In genomic region chr11:72016518-72017252, GRCm38 (mm10) we compare ENCODE assay signal across 36 mouse cellular contexts. TPM values are rescaled to one million over a fixed set of nuclear protein-coding genes. Genes with fewer than 3 reads are reported as not detected.
DNase-seq lines count a peak whose midpoint lies in the region; ATAC-seq and TF ChIP-seq lines count a peak whose summit lies in the region.
"Had no signal": no experiment of that assay in that cellular context is flagged by ENCODE, and none has a peak within 500 bp of the region (broad histone marks: within the 10 kb centered on the region; RNA-seq: fewer than 3 reads in every experiment).

No protein-coding gene starts in this region.

- no peak for TF ChIP-seq CTCF in forebrain, postnatal 0 days (IDR thresholded peaks at IDR 0.05; ENCODE audit: low read depth)
- TF ChIP-seq CTCF in lung, embryonic 14.5 days (IDR thresholded peaks at IDR 0.05; ENCODE audit: low read depth): 0 out of 2 replicates have a peak, but pooled peaks have one; percentile 7
- no peak for TF ChIP-seq CTCF in CH12.LX (conservative IDR thresholded peaks at IDR 0.05 in 1 of 2, IDR thresholded peaks at IDR 0.05 in 1 of 2; ENCODE audit: low read depth in 2 of 2, low read length in 2 of 2)

- peak; percentile 67 for DNase-seq in forebrain, postnatal 0 days
- no peak for DNase-seq in lung, embryonic 14.5 days
- no peak for DNase-seq in lung, postnatal 25 days (ENCODE audit: low spot score)
- DNase-seq in CH12.LX (ENCODE audit: extremely low read depth): no peak
- DNase-seq in brain, adult 2 months (ENCODE audit: low read depth, low spot score): peak; percentile 42
- DNase-seq: adrenal gland, adult 2 months; adrenal gland, postnatal 36 days; cerebellum, adult 8-10 months; cerebellum, postnatal 25 days; gastrocnemius, adult 2 months; gastrocnemius, postnatal 36 days; heart, adult 18-20 months; heart, postnatal 36 days; kidney, adult 8-10 months; liver, embryonic 13.5 days; lung, postnatal 36 days; retina, postnatal 1 day; right cerebral cortex, postnatal 14 days; spleen, adult 18-20 months had no signal

- in situ Hi-C loops in CH12.LX (cut with MboI; ENCODE audit: low pct_ligation_motif_present, low pct_unique_long_range_greater_than_20kb, low sequenced_read_pairs): no loop called here

- no peaks in the 10 kb centered on the region for H3K36me3 ChIP-seq in forebrain, postnatal 0 days (ENCODE audit: insufficient read depth)
- no peaks in the 10 kb centered on the region for H3K36me3 ChIP-seq in forebrain, embryonic 12.5 days (replicated peaks)
- no peaks in the 10 kb centered on the region for H3K36me3 ChIP-seq in lung, embryonic 14.5 days (ENCODE audit: insufficient read depth)
- no peaks in the 10 kb centered on the region for H3K36me3 ChIP-seq in CH12.LX (replicated peaks in 1 of 2; ENCODE audit: control insufficient read depth in 1 of 2, insufficient read depth in 1 of 2, low read length in 1 of 2)
- H3K36me3 ChIP-seq: embryonic facial prominence, embryonic 10.5 days; embryonic facial prominence, embryonic 15.5 days; hindbrain, embryonic 12.5 days; intestine, embryonic 15.5 days; limb, embryonic 10.5 days; limb, embryonic 15.5 days; liver, embryonic 13.5 days; lung, embryonic 15.5 days had no signal

- no peak overlapping the region for H3K9ac ChIP-seq in forebrain, postnatal 0 days
- H3K9ac ChIP-seq in forebrain, embryonic 12.5 days: no peak overlapping the region
- no peak overlapping the region for H3K9ac ChIP-seq in lung, embryonic 14.5 days
- H3K9ac ChIP-seq in CH12.LX (ENCODE audit: insufficient read depth, low read depth): no peak overlapping the region
- H3K9ac ChIP-seq: embryonic facial prominence, embryonic 15.5 days; hindbrain, embryonic 12.5 days; intestine, embryonic 15.5 days; limb, embryonic 15.5 days; liver, embryonic 13.5 days; lung, embryonic 15.5 days had no signal

- 65% methylated on average over 13 of the region's 13 CpGs for WGBS in forebrain, postnatal 0 days
- WGBS in forebrain, embryonic 12.5 days: 82% methylated on average over 13 of the region's 13 CpGs
- 74% methylated on average over 13 of the region's 13 CpGs for WGBS in lung, embryonic 14.5 days

- no peak overlapping the region for H3K4me3 ChIP-seq in forebrain, postnatal 0 days (ENCODE audit: low read depth, low read length)
- H3K4me3 ChIP-seq in forebrain, embryonic 12.5 days (replicated peaks): no peak overlapping the region
- H3K4me3 ChIP-seq in lung, embryonic 14.5 days (ENCODE audit: low read depth, low read length): no peak overlapping the region
- H3K4me3 ChIP-seq in CH12.LX (replicated peaks in 1 of 3; ENCODE audit: low read depth in 2 of 3, low read length in 2 of 3, poor library complexity in 1 of 3): no peak overlapping the region
- H3K4me3 ChIP-seq: embryonic facial prominence, embryonic 10.5 days; embryonic facial prominence, embryonic 15.5 days; gastrocnemius, adult 2 months; hindbrain, embryonic 12.5 days; intestine, embryonic 15.5 days; limb, embryonic 10.5 days; limb, embryonic 15.5 days; liver, embryonic 13.5 days; lung, embryonic 15.5 days had no signal

- peak overlapping the region; percentile 45; the same call in 1 of the 2 replicates for H3K27ac ChIP-seq in forebrain, postnatal 0 days (ENCODE audit: low read depth, low read length)
- H3K27ac ChIP-seq in forebrain, embryonic 12.5 days: no peak overlapping the region
- H3K27ac ChIP-seq in lung, embryonic 14.5 days (ENCODE audit: low read depth): no peak overlapping the region
- no peak overlapping the region for H3K27ac ChIP-seq in CH12.LX (ENCODE audit: insufficient read depth, low read depth)
- H3K27ac ChIP-seq: embryonic facial prominence, embryonic 10.5 days; embryonic facial prominence, embryonic 15.5 days; gastrocnemius, adult 2 months; hindbrain, embryonic 12.5 days; hindbrain, postnatal 0 days; intestine, embryonic 15.5 days; kidney, postnatal 0 days; limb, embryonic 10.5 days; limb, embryonic 15.5 days; liver, embryonic 13.5 days; lung, embryonic 15.5 days had no signal

- no peak for TF ChIP-seq RAD21 in CH12.LX (IDR thresholded peaks at IDR 0.05; ENCODE audit: low read depth, low read length)

- no peaks in the 10 kb centered on the region for H3K79me2 ChIP-seq in CH12.LX (replicated peaks; ENCODE audit: control insufficient read depth, extremely low read depth, insufficient read depth, poor library complexity, severe bottlenecking)

- H3K4me2 ChIP-seq in forebrain, postnatal 0 days (ENCODE audit: low read depth): no peak overlapping the region
- no peak overlapping the region for H3K4me2 ChIP-seq in forebrain, embryonic 12.5 days
- no peak overlapping the region for H3K4me2 ChIP-seq in lung, embryonic 14.5 days
- no peak overlapping the region for H3K4me2 ChIP-seq in CH12.LX (ENCODE audit: insufficient read depth, low read depth, poor library complexity, severe bottlenecking)
- H3K4me2 ChIP-seq: embryonic facial prominence, embryonic 15.5 days; heart, embryonic 11.5 days; hindbrain, embryonic 12.5 days; intestine, embryonic 15.5 days; limb, embryonic 15.5 days; liver, embryonic 13.5 days; lung, embryonic 15.5 days; midbrain, embryonic 11.5 days had no signal

- dilution Hi-C loops in CH12.LX (cut with MboI; ENCODE audit: extremely low pct_ligation_motif_present, extremely low pct_unique_long_range_greater_than_20kb, low sequenced_read_pairs): no loop called here

- ATAC-seq in forebrain, postnatal 0 days: peak; percentile 65
- ATAC-seq in forebrain, embryonic 12.5 days (ENCODE audit: low FRiP score): no peak
- no peak for ATAC-seq in lung, embryonic 14.5 days (ENCODE audit: insufficient read depth)
- no peak for ATAC-seq in cerebellum, adult (ENCODE audit: insufficient number of reproducible peaks, low FRiP score, low TSS enrichment)
- ATAC-seq: activated CD4-positive, CD25-positive, alpha-beta regulatory T cell, adult 4 months; forebrain, embryonic 14.5 days; intestine, embryonic 15.5 days had no signal

- peaks cover 20% of the 10 kb centered on the region for H3K4me1 ChIP-seq in forebrain, postnatal 0 days (ENCODE audit: insufficient read depth)
- H3K4me1 ChIP-seq in forebrain, embryonic 12.5 days: peaks cover 16% of the 10 kb centered on the region
- no peaks in the 10 kb centered on the region for H3K4me1 ChIP-seq in lung, embryonic 14.5 days (ENCODE audit: insufficient read depth)
- peaks cover 9 to 22% of the 10 kb centered on the region in 2 experiments for H3K4me1 ChIP-seq in CH12.LX (ENCODE audit: control insufficient read depth in 1 of 2, insufficient read depth in 2 of 2)
- H3K4me1 ChIP-seq: intestine, embryonic 15.5 days; limb, embryonic 15.5 days had no signal

- 0 out of 2 replicates have a peak, but pooled peaks have one; percentile 16 for TF ChIP-seq EP300 in CH12.LX (IDR thresholded peaks at IDR 0.05; ENCODE audit: low read length)

- no peaks in the 10 kb centered on the region for H3K27me3 ChIP-seq in forebrain, postnatal 0 days (ENCODE audit: insufficient read depth, low read length)
- peaks cover 16% of the 10 kb centered on the region; the same call in 1 of the 2 replicates for H3K27me3 ChIP-seq in forebrain, embryonic 12.5 days
- H3K27me3 ChIP-seq in lung, embryonic 14.5 days (ENCODE audit: insufficient read depth, low read length): no peaks in the 10 kb centered on the region
- peaks cover 2% of the 10 kb centered on the region for H3K27me3 ChIP-seq in CH12.LX (replicated peaks)
- H3K27me3 ChIP-seq: embryonic facial prominence, embryonic 15.5 days; hindbrain, embryonic 12.5 days; intestine, embryonic 15.5 days; limb, embryonic 15.5 days; liver, embryonic 13.5 days; lung, embryonic 15.5 days had no signal

- TF ChIP-seq POLR2A in CH12.LX (IDR thresholded peaks at IDR 0.05; ENCODE audit: low read depth, low read length): no peak

- no peaks in the 10 kb centered on the region for H3K9me3 ChIP-seq in forebrain, postnatal 0 days (ENCODE audit: low read length)
- H3K9me3 ChIP-seq in forebrain, embryonic 12.5 days: no peaks in the 10 kb centered on the region
- H3K9me3 ChIP-seq in lung, embryonic 14.5 days (ENCODE audit: low read depth, low read length): no peaks in the 10 kb centered on the region
- H3K9me3 ChIP-seq in CH12.LX (replicated peaks; ENCODE audit: low read length): no peaks in the 10 kb centered on the region
- H3K9me3 ChIP-seq: embryonic facial prominence, embryonic 10.5 days; embryonic facial prominence, embryonic 15.5 days; hindbrain, embryonic 12.5 days; intestine, embryonic 15.5 days; limb, embryonic 10.5 days; limb, embryonic 15.5 days; liver, embryonic 13.5 days; lung, embryonic 15.5 days had no signal

TF ChIP-seq in CH12.LX, 34 proteins besides CTCF, POLR2A, EP300 and RAD21:
- TF ChIP-seq JUN (IDR thresholded peaks at IDR 0.05; ENCODE audit: insufficient read depth, low read depth, low read length): 0 out of 2 replicates have a peak, but pooled peaks have one; percentile 8
- peak; percentile 32; the same call in 1 of the 2 replicates for TF ChIP-seq IRF4 (IDR thresholded peaks at IDR 0.05; ENCODE audit: low read depth, low read length)
- TF ChIP-seq TCF12 (IDR thresholded peaks at IDR 0.05; ENCODE audit: low read depth, low read length): no peak
- no peak for TF ChIP-seq MAZ (IDR thresholded peaks at IDR 0.05; ENCODE audit: low read depth, low read length)
- no peak for TF ChIP-seq ETS1 (conservative IDR thresholded peaks at IDR 0.05; ENCODE audit: low read depth, low read length)
- no peak for TF ChIP-seq NRF1 (IDR thresholded peaks at IDR 0.05; ENCODE audit: low read depth, low read length)

RNA-seq across cellular contexts. Expression of gene Aipl1, which starts 20.6 kb away (rescaled TPM):
- 0.19 and 0.31 TPM in 2 replicates for total RNA-seq in forebrain, postnatal 0 days (2014; rRNA removed)
- 0.23 and 0.33 TPM in 2 replicates for polyA plus RNA-seq in forebrain, postnatal 0 days (2015; fragmentation: Nextera tagmentation; extraction: Ambion mirVana)
- polyA plus RNA-seq in forebrain, embryonic 12.5 days (2016; fragmentation: Nextera tagmentation; extraction: Ambion mirVana): 0.37 and 0.50 TPM in 2 replicates
- polyA plus RNA-seq in lung, embryonic 14.5 days (2014; fragmentation: Nextera tagmentation; extraction: Ambion mirVana): 0.20 and 0.38 TPM in 2 replicates
- 0.29 and 0.93 TPM in 2 replicates for total RNA-seq in CH12.LX (2012; rRNA removed)
- 0.81 and 0.90 TPM in 2 replicates for total RNA-seq in CH12.LX (2014; rRNA removed)
- polyA plus RNA-seq in CH12.LX (2012; ENCODE audit: insufficient read length, low read depth): 0.71 and 1.0 TPM in 2 replicates
- total RNA-seq: adrenal gland, adult 2 months; adrenal gland, postnatal 36 days; gastrocnemius, adult 2 months; gastrocnemius, postnatal 36 days; heart, adult 18-20 months; heart, postnatal 36 days; hindbrain, postnatal 0 days; layer of hippocampus, postnatal 25 days had no signal
- polyA plus RNA-seq: large intestine, adult 2 months had no signal

RNA-seq across cellular contexts. Expression of gene Pimreg, which starts 25.1 kb away (rescaled TPM):
- 13.2 and 14.9 TPM in 2 replicates for total RNA-seq in forebrain, postnatal 0 days (2014; rRNA removed)
- polyA plus RNA-seq in forebrain, postnatal 0 days (2015; fragmentation: Nextera tagmentation; extraction: Ambion mirVana): 20.6 and 22.0 TPM in 2 replicates
- polyA plus RNA-seq in forebrain, embryonic 12.5 days (2016; fragmentation: Nextera tagmentation; extraction: Ambion mirVana): 187 and 191 TPM in 2 replicates
- polyA plus RNA-seq in lung, embryonic 14.5 days (2014; fragmentation: Nextera tagmentation; extraction: Ambion mirVana): 158 and 165 TPM in 2 replicates
- 22.4 and 26.4 TPM in 2 replicates for total RNA-seq in CH12.LX (2012; rRNA removed)
- 49.5 and 52.7 TPM in 2 replicates for total RNA-seq in CH12.LX (2014; rRNA removed)
- 27.9 and 28.9 TPM in 2 replicates for polyA plus RNA-seq in CH12.LX (2012; ENCODE audit: insufficient read length, low read depth)
- total RNA-seq: gastrocnemius, adult 2 months had no signal

Comparison
In these comparisons a context has a peak if more than half of its experiments do, and no peak if none do; other contexts are left out.
1. DNase-seq: peak in forebrain, postnatal 0 days (single experiment) and brain, adult 2 months (single experiment); none in lung, embryonic 14.5 days (single experiment), lung, postnatal 25 days (single experiment) and CH12.LX (single experiment).